Mouse (Mus musculus) macrophage (primary cell): Measurements from ENCODE around the gene Cdk12. TPM values are rescaled to one million over a fixed set of nuclear protein-coding genes. Genes with fewer than 3 reads are reported as not detected.
"Not testable (repeated sequence)": the region's sequence is repeated elsewhere in the genome, so short reads cannot be mapped to it uniquely, and the experiment has no call there.

Experiments
- H3K27ac ChIP-seq: fragments of 350-480 bp; formaldehyde crosslinking; 2 replicates; pipeline ENCODE4 v1.9.0; 2021
- H3K36me3 ChIP-seq: fragments of 350-480 bp; formaldehyde crosslinking; 2 replicates; pipeline ENCODE4 v1.9.0; 2021; ENCODE audit errors: inconsistent target
- H3K4me3 ChIP-seq: fragments of 350-480 bp; formaldehyde crosslinking; 2 replicates; pipeline ENCODE4 v1.9.0; 2021; ENCODE audit errors: inconsistent target
- H3K79me2 ChIP-seq: fragments of 350-480 bp; formaldehyde crosslinking; 2 replicates; pipeline ENCODE4 v1.9.0; 2021; ENCODE audit errors: inconsistent target
- WGBS: methylation state at CpG from one replicate; pipeline ENCODE4 v1.1.7; 2026; ENCODE audit warnings: inconsistent platforms; ENCODE audit not compliant: missing documents; 5-methylcytosine and 5-hydroxymethylcytosine counted together
- polyA plus RNA-seq: library from polyadenylated mRNA; stranded (reverse); fragments of 250-400 nt; gene quantifications from 3 replicates; pipeline ENCODE4 v1.2.4, GENCODE M21; 2018; ENCODE audit warnings: inconsistent platforms
- total RNA-seq, 78 experiments: library from RNA; depleted of rRNA; stranded (reverse); fragments of 250-400 nt; gene quantifications; 1 replicate in 9 of 78; 2 replicates in 24 of 78; 3 replicates in 43 of 78; 4 replicates in 2 of 78; pipeline ENCODE4 v1.2.4; 2018; ENCODE audit warnings: inconsistent platforms in 56 of 78

The Cdk12 gene
- total RNA-seq (2018; cell fraction: chromatin; rRNA removed) = 100 to 1,000 TPM; 208 to 520 (median 259) TPM
- total RNA-seq (2018; cell fraction: cytosol; rRNA removed) = 10 to 100 TPM; 32.6 to 88.4 (median 41.6) TPM
- total RNA-seq (2018; cell fraction: nucleus; rRNA removed) = 100 to 1,000 TPM in 25 of 26 experiments, 10 to 100 TPM in 1; 99.5 to 296 (median 191) TPM
- polyA plus RNA-seq = 15.1 to 22.0 TPM (median 19.2 TPM) in 3 replicates

DNA sequence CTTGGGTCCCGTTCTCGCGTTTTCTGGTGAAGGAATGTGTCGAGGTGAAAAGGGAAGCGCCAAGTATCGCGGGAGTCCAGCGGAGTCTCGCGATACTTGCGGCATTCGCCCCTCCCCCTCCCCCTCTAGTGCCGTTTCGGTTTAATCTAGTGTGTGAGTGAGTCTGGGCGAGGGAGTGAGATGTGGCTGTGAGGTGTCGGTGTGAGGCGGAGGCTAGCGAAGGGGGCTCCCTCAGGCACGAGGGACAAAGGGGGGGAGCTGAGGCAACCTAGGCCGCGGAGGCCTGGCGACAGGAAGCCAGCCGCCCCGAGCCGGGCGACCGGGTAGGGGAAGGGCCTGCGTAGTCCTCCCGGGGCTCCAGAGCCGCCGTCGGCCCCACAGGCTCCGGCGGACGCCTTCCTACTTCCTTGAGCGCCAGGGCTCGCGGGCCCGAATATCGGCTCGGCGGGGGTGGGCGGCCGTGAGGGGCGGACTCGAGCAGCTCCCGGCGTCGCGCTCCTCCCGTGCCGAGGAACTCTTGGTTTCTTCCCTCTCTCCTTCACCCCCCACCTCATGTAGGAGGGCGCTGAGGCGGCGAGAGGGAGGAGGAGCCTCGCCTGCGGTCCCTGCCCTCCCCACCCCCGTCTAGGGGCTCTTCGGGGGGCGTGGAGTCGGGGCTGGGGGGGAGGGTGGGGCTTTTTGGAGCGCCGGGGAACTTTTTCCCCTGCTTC lies at the start of gene Cdk12:
Cdk12 (plus strand) TSS at position 419 of the 710 bp plus-strand sequence.
- Histone ChIP-seq H3K79me2 (peaks cover 45% of the 10 kb centered on the region), H3K36me3 (no peaks in the 10 kb centered on the region), H3K27ac (peak within 1 kb of the TSS; percentile 92), H3K4me3 (peak within 1 kb of the TSS; percentile 93)
- 2% methylated on average over 55 of the region's 63 CpGs for WGBS

DNA sequence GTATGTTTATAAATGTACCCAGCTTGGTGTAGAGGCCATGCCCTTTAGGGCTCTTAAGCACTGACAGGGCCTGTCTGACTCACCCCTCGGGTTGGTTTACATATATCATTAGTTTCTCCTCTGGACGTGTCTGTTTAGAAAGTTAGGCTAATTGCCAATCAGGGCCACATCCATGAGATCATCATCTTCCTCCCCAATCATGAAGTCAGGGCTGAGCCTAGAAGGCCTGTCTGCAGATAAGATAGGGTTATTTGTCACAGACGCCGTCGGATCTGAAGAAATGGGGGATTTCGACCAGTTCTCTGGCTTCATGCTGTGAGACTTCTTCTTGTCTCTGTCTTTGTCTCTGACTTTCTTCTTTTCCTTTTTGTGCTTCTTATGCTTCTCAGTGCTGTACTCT lies 47.8 kb upstream of the Cdk12 start:
- H3K36me3 ChIP-seq = peaks cover 36% of the 10 kb centered on the region
- 84% methylated on average over 6 of the region's 6 CpGs for WGBS
- no peak overlapping the region for H3K4me3 ChIP-seq
- H3K27ac ChIP-seq = no peak overlapping the region
- no peaks in the 10 kb centered on the region for H3K79me2 ChIP-seq

DNA sequence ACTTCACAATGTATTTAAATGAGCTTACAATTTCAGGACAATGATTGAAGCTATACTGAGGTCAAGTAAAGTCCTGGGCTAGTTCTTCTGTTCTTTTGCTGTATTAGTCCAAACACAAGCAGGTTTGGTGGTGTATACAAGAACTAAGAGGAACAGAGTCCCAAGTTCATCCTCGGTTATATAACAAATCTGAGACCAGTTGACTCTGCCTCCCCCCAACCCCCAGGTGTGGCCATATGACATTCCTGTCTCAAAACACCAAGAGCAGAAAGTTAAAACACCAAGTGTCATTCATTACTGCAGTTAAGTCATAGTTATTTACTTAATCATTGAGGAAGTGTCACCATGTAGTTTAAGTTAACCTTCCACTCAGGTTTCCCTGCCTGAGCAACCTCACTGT lies 34.5 kb upstream of the Cdk12 start:
- 78% methylated on average over 1 of the region's 1 CpGs for WGBS
- H3K4me3 ChIP-seq = no peak overlapping the region

DNA sequence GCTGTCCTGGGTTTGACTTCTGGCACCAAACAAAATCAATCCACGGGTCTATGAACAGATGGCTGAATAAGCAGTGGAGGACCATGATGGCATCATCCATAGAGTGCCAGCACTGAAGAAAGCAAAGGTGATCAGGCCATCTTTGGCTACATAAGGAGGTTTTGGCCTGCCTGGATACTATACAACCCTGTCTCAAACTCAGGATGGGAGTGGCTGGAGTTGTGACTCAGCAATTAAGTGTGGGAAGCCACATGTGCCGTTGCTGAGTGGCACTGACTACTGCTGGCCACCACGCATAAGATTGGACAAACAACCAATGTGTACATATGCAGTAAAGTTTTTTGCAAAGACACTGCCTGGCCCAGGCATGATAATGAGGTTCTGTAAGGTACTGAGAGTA lies 20.7 kb upstream of the Cdk12 start:
- 71% methylated on average over 2 of the region's 3 CpGs for WGBS
- Histone ChIP-seq H3K36me3 (peaks cover 74% of the 10 kb centered on the region), H3K79me2 (peaks cover 58% of the 10 kb centered on the region)
- not testable (repeated sequence) for H3K4me3 ChIP-seq, H3K27ac ChIP-seq

More for the DNA sequence above, 34.5 kb upstream of the Cdk12 start:
- Histone ChIP-seq H3K79me2 (no peaks in the 10 kb centered on the region), H3K27ac (no peak overlapping the region), H3K36me3 (peaks cover 93% of the 10 kb centered on the region)

DNA sequence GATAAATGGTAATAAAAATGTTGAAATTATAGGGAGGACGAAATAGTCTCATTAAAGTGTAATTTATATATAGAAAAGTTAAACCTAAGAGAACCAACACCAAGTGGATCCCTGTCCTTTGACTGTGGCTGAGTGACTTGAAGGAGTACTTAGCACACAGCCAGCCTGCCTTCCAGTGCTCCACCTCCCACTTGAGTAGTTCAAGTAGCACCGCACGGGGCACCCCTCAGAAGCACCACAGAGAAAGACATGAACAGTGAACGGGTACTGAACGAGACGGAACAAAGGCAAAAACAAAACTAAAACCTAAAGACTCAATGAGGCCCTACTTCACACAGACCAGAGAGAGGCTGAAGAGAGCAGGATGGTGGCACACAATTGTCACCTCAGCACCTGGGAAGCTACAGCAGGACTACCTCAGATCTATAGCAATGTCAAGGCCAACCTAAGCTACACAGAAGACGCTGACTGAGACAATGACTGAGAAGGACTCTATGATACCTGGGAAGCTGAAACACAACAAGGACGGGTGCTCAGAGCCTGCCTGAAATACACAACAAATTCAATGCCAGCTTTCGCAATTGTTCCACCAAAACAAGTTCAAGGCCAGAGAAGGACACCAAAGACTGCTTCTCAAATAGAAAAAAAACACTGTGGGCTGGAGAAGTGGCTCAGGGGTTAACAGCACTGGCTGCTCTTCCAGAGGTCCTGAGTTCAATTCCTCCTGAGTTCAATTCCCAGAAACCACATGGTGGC lies 15.0 kb upstream of the Cdk12 start:
- no peak overlapping the region for H3K4me3 ChIP-seq
- H3K36me3 ChIP-seq = peaks cover 48% of the 10 kb centered on the region
- H3K79me2 ChIP-seq = peaks cover 100% of the 10 kb centered on the region
- no peak overlapping the region for H3K27ac ChIP-seq
- 96% methylated on average over 9 of the region's 9 CpGs for WGBS

DNA sequence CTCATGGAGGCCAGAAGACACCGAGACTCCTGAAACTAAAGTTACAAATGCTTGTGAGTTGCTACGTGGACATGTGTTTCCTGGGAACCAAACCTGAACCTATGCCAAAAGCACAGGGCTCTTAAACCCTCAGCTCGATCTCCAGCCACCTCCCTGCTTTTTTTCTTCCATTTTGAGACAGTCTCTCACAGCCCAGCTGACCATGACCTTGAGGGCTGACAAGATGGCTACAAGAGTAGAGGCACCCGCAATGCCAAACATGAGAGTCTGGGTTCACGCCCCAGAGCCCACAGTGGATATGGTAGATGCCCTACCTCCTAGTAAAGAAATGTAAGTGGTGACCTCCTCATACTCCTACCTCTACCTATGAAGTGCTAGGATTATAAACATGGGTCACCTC lies 12.0 kb upstream of the Cdk12 start:
- Histone ChIP-seq H3K79me2 (peaks cover 71% of the 10 kb centered on the region), H3K27ac (no peak overlapping the region), H3K4me3 (no peak overlapping the region), H3K36me3 (peaks cover 21% of the 10 kb centered on the region; the same call in 1 of the 2 replicates)
- 87% methylated on average over 5 of the region's 5 CpGs for WGBS

DNA sequence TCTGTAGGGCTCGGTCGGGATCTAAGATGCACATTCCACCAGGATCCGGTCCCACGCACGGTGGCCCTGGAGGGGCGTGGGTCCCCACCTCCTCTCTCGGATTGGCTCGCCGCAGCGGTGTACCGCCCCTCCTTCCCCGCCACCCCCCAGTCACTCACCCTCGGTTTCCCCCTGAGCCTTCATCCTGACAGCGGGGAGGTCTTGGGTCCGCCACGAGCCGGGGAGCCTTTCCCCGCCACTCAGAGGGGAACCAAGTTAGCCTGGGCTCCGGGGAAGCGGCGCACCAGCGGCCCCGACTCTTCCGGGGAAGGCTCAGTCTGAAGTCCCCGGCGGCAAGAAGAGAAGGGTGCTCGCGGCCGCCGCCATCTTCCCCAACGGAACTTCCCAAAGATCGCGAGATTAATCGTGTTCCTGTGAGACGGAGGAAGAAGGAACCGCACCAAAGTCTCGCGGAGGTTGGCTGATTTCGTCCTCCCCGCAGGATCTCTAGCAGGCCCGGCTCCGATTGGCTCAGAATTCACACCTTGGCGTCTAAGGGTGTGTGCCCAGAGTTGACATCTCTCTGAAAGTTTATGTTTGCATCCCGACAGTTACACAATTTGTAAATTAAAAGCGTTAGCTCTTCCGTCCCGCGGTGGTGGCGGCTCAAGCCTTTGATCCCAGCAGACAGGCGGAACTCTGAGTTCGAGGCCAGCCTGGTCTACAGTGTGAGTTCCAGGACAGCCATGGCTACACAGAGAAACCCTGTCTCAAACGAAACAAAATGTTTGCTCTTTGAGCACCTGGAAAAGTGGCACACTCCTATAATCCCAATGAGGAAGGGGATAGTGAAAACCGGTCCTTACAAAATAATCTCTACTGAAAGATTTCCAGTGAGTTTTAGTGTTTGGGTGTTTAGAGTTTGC lies 9.7 kb upstream of the Cdk12 start, which contains the start of gene Med1:
Med1 (minus strand) TSS at position 393 of the 905 bp plus-strand sequence.
- Histone ChIP-seq H3K4me3 (peak within 1 kb of the TSS; percentile 90), H3K79me2 (peaks cover 48% of the 10 kb centered on the region), H3K27ac (peak within 1 kb of the TSS; percentile 51), H3K36me3 (peaks cover 10% of the 10 kb centered on the region; the same call in 1 of the 2 replicates)
- 3% methylated on average over 42 of the region's 53 CpGs for WGBS

DNA sequence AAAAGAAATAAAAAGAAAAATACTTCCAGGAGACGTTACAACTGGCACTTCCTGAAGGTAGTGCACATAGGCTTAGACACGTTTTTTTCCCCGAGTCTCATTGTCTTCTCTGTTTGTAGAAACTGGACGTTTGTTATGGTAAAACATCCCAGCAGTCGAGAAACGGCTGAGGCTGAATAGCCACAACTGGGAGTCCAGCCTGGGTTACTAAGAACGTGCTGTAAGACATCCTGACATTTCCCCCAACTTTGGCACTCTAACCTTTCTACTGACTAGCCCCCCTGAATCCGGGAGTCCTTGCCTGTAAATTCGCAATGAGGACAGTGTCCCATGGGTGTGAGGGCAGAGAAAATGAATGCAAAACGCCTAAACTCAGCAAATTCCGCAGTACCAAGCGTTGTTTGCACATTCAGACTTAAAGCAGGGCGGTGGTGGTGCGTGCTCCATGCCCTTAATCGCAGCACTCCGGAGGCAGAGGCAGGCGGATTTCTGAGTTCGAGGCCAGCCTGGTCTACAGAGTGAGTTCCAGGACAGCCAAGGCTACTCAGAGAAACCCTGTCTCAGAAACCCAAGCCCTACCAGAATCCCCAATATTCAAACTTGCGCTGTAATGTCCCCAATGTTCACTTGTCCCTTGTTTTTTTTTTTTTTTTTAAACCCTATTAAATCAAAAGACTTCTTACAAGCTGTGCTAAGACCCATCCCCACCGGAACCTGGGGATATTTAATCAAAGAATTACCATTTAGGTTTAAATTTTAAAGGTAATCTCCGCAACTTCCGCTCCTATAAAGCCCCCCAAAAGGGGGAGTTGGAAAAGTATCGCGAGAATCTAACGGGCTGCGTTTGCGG lies 843 bp upstream of the Cdk12 start:
- Histone ChIP-seq H3K27ac (peak overlapping the region; percentile 92), H3K79me2 (peaks cover 37% of the 10 kb centered on the region), H3K36me3 (no peaks in the 10 kb centered on the region), H3K4me3 (peak overlapping the region; percentile 93)
- WGBS = under 1% methylated on average over 27 of the region's 27 CpGs

DNA sequence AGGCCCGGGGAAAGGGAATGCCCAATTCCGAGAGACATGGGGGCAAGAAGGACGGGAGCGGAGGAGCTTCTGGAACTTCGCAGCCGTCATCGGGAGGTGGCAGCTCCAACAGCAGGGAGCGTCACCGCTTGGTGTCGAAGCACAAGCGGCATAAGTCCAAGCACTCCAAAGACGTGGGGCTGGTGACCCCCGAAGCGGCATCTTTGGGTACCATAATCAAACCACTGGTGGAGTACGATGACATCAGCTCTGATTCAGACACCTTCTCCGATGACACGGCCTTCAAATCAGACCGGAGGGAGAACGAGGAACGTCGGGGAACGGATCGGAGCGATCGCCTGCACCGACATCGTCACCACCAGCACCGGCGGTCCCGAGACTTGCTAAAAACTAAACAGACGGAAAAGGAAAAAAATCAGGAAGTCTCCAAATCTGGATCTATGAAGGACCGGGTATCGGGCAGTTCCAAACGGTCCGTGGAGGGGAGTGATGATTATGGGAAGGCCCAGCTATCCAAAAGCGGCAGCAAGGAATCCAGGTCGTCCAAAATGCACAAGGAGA lies 572 bp downstream of the Cdk12 start:
- no peaks in the 10 kb centered on the region; the same call in 1 of the 2 replicates for H3K36me3 ChIP-seq
- peak overlapping the region; percentile 93 for H3K4me3 ChIP-seq
- peak overlapping the region; percentile 86 for H3K27ac ChIP-seq
- WGBS = under 1% methylated on average over 36 of the region's 37 CpGs
- peaks cover 51% of the 10 kb centered on the region for H3K79me2 ChIP-seq

DNA sequence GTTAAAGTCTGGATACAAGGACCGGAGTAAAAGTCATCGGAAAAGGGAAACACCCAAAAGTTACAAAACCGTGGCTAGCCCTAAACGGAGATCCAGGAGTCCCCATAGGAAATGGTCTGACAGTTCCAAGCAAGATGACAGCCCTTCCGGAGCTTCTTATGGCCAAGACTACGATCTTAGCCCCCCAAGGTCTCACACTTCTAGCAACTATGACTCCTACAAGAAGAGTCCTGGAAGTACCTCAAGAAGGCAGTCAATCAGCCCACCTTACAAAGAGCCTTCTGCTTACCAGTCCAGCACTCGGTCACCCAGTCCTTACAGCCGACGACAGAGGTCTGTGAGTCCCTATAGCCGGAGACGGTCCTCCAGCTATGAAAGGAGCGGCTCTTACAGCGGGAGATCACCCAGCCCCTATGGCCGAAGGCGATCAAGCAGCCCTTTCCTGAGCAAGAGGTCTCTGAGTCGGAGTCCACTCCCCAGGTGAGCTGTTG lies 1.1 kb downstream of the Cdk12 start:
- H3K79me2 ChIP-seq = peaks cover 57% of the 10 kb centered on the region
- WGBS = under 1% methylated on average over 16 of the region's 16 CpGs
- peak overlapping the region; percentile 93 for H3K4me3 ChIP-seq
- peaks cover 5% of the 10 kb centered on the region; the same call in 1 of the 2 replicates for H3K36me3 ChIP-seq
- peak overlapping the region; percentile 86 for H3K27ac ChIP-seq

DNA sequence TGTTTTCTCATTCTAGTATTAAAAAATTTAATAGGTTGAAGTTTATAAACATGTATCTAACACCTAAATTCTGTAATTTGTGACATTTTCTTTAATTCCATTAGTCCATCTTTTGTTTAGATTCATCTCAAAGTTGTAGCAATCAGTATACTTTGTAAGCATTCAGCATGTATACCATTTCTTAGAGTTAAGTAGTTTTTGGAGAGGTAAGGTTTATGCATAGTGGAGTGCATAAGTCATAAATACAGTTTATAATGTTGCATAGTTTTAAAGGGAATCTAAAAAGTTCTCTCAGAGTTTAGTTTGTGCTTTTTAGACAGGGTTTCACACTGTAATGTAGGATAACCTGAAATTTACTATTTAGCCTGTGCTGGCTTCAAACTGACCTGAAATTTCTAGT lies 2.6 kb downstream of the Cdk12 start:
- peak overlapping the region; percentile 93; the same call in 1 of the 2 replicates for H3K4me3 ChIP-seq
- peaks cover 17% of the 10 kb centered on the region for H3K36me3 ChIP-seq
- no peak overlapping the region for H3K27ac ChIP-seq
- peaks cover 70% of the 10 kb centered on the region for H3K79me2 ChIP-seq

DNA sequence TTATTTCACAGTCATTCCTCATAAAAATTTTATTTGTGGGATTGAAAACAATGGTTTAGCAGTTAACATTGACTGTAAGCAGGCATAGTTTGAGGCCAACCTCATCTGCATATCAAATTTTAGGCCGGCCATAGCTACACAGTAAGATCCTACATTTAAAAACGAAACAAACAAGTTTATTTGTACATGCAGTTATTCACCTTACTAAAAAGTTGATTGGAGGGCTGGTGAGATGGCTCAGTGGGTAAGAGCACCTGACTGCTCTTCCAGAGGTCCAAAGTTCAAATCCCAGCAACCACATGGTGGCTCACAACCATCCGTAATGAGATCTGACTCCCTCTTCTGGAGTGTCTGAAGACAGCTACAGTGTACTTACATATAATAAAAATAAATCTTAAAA lies 3.4 kb downstream of the Cdk12 start:
- H3K27ac ChIP-seq, H3K4me3 ChIP-seq: not testable (repeated sequence)
- Histone ChIP-seq H3K79me2 (peaks cover 78% of the 10 kb centered on the region), H3K36me3 (peaks cover 25% of the 10 kb centered on the region)
- 67% methylated on average over 2 of the region's 3 CpGs for WGBS

DNA sequence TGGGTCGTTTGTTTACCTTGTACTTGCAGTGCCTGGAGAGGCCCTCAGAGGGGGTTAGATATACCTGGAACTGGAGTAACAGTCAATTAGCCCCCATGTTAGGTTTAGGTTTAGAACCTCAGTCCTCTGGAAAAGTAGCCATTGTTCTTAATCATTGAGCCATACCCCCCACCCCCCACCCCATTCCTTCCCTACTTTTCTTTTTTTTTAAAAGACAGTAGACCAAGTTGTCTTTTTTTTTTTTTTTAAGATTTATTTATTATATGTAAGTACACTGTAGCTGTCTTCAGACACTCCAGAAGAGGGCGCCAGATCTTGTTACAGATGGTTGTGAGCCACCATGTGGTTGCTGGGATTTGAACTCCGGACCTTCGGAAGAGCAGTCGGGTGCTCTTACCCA lies 6.8 kb downstream of the Cdk12 start:
- not testable (repeated sequence) for H3K4me3 ChIP-seq, H3K27ac ChIP-seq
- WGBS = 94% methylated on average over 2 of the region's 5 CpGs
- Histone ChIP-seq H3K36me3 (peaks cover 50% of the 10 kb centered on the region), H3K79me2 (peaks cover 99% of the 10 kb centered on the region)
